ENCODE assay signal across 8 mouse cellular contexts in genomic region chr14:46604886-46605531, GRCm38 (mm10).
A peak's percentile ranks its signal among the peaks of the same experiment; 100 is the strongest.
DNase-seq lines count a peak whose midpoint lies in the region; ATAC-seq lines count a peak whose summit lies in the region.

No protein-coding gene starts in this region.

- no peaks in the 10 kb centered on the region for H3K36me3 ChIP-seq in heart, embryonic 16.5 days (ENCODE audit: control insufficient read depth, insufficient read depth)
- H3K36me3 ChIP-seq in midbrain, embryonic 16.5 days (ENCODE audit: control insufficient read depth, insufficient read depth, low read length) = no peaks in the 10 kb centered on the region

- peak overlapping the region; percentile 43 for H3K4me2 ChIP-seq in heart, embryonic 16.5 days (ENCODE audit: low read depth, low read length)
- H3K4me2 ChIP-seq in midbrain, embryonic 16.5 days (ENCODE audit: low read length) = peak overlapping the region; percentile 51

- H3K4me1 ChIP-seq in heart, embryonic 16.5 days (ENCODE audit: control insufficient read depth, insufficient read depth, low read length) = peaks cover 3% of the 10 kb centered on the region; the same call in 1 of the 2 replicates
- peaks cover 5% of the 10 kb centered on the region; the same call in 1 of the 2 replicates for H3K4me1 ChIP-seq in midbrain, embryonic 16.5 days (ENCODE audit: control insufficient read depth, insufficient read depth, low read length)

- ATAC-seq in heart, embryonic 16.5 days (replicated peaks; ENCODE audit: extremely low read depth, insufficient read depth, low FRiP score) = no peak
- peak; percentile 70 for ATAC-seq in midbrain, embryonic 16.5 days
- ATAC-seq in CD4-positive, CD25-positive, alpha-beta regulatory T cell, adult 4 months = no peak

- intact Hi-C loops in heart, postnatal 36 days (cut with DNase I) = no loop called here
- intact Hi-C loops in gastrocnemius, postnatal 36 days (cut with DNase I) = no loop called here

- DNase-seq in heart, postnatal 36 days = no peak
- DNase-seq in embryo, embryonic 11.5 days (ENCODE audit: low read depth, low spot score) = peak; percentile 72
- DNase-seq in hindlimb bud, embryonic 11.5 days (ENCODE audit: extremely low spot score, low read depth, low spot score) = peak; percentile 85
- DNase-seq in urinary bladder, adult 2 months (ENCODE audit: low spot score) = no peak
- DNase-seq in gastrocnemius, postnatal 36 days = no peak

- H3K9ac ChIP-seq in heart, embryonic 16.5 days (ENCODE audit: low read length) = no peak overlapping the region
- H3K9ac ChIP-seq in midbrain, embryonic 16.5 days (ENCODE audit: low read depth, low read length) = peak overlapping the region; percentile 43; the same call in 1 of the 2 replicates

- H3K27ac ChIP-seq in heart, embryonic 16.5 days (ENCODE audit: low read length) = no peak overlapping the region
- H3K27ac ChIP-seq in midbrain, embryonic 16.5 days (ENCODE audit: low read length) = no peak overlapping the region

- no peaks in the 10 kb centered on the region for H3K27me3 ChIP-seq in heart, embryonic 16.5 days (ENCODE audit: control insufficient read depth, insufficient read depth, low read length)
- H3K27me3 ChIP-seq in midbrain, embryonic 16.5 days (ENCODE audit: control insufficient read depth, insufficient read depth, low read depth, low read length) = no peaks in the 10 kb centered on the region

- 15% methylated on average over 16 of the region's 16 CpGs for WGBS in heart, embryonic 16.5 days
- 16% methylated on average over 16 of the region's 16 CpGs for WGBS in midbrain, embryonic 16.5 days

- peak overlapping the region; percentile 11; the same call in 1 of the 2 replicates for H3K4me3 ChIP-seq in heart, embryonic 16.5 days (ENCODE audit: low read length)
- peak overlapping the region; percentile 18; the same call in 1 of the 2 replicates for H3K4me3 ChIP-seq in midbrain, embryonic 16.5 days (ENCODE audit: low read depth, low read length)

- no peaks in the 10 kb centered on the region for H3K9me3 ChIP-seq in heart, embryonic 16.5 days (replicated peaks; ENCODE audit: control insufficient read depth, low read length)
- no peaks in the 10 kb centered on the region for H3K9me3 ChIP-seq in midbrain, embryonic 16.5 days (replicated peaks; ENCODE audit: control insufficient read depth, low read length, poor library complexity, severe bottlenecking)

Comparison
In these comparisons a context has a peak if more than half of its experiments do, and no peak if none do; other contexts are left out.
1. DNase-seq: peak in embryo, embryonic 11.5 days (single experiment) and hindlimb bud, embryonic 11.5 days (single experiment); none in heart, postnatal 36 days (0 of 2), urinary bladder, adult 2 months (single experiment) and gastrocnemius, postnatal 36 days (0 of 2).